Mouse (Mus musculus): ENCODE data around the gene Gstp1. TPM values are rescaled to one million over a fixed set of nuclear protein-coding genes. Genes with fewer than 3 reads are reported as not detected.
"Not testable (repeated sequence)": the region's sequence is repeated elsewhere in the genome, so short reads cannot be mapped to it uniquely, and the experiment has no call there.

The Gstp1 gene
- total and polyA plus RNA-seq, 3 experiments: 356 to 490 (median 371) TPM

DNA sequence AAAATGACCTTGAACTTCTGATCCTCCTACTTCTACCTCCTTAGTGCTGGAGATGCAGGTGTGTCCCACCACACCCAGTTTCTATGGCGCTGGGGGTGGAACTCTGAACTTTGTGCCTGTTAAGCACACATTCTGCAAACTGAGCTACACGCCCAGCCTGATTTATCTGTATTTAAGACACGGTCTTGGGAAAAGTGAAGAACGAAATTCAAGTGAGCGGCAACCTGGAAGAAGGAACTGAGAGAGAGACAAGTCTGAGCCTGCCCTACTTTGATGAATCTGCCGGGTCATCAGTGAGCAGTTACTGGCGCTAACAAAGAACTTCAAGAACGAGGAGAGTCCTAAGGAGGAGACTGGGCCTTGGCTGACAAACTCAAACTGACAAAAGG is 9.1 kb upstream of the Gstp1 start:
- Histone ChIP-seq H3K9ac (ENCODE audit: low read depth, low read length) (no peak overlapping the region), H3K27ac (no peak overlapping the region), H3K36me3 (ENCODE audit: control insufficient read depth, insufficient read depth, low read length) (no peaks in the 10 kb centered on the region), H3K4me3 (no peak overlapping the region), H3K4me1 (ENCODE audit: control insufficient read depth, insufficient read depth, low read length) (peaks cover 6% of the 10 kb centered on the region), H3K79me2 (replicated peaks; ENCODE audit: control insufficient read depth, insufficient read depth, low read length) (no peaks in the 10 kb centered on the region), H3K27me3 (ENCODE audit: control insufficient read depth, insufficient read depth, low read length) (no peaks in the 10 kb centered on the region)
- DNase-seq: no peak
- TF ChIP-seq EP300 (IDR thresholded peaks at IDR 0.05; ENCODE audit: insufficient read depth, low read depth, low read length) (no peak), POLR2A (IDR thresholded peaks at IDR 0.05; ENCODE audit: insufficient read depth, low read depth, low read length) (no peak), CTCF (IDR thresholded peaks at IDR 0.05) (no peak)
- intact Hi-C loops (cut with DNase I): no loop called here
- WGBS: 90% methylated on average over 8 of the region's 8 CpGs

GRCm38 (mm10) chr19:4045966-4046865 is 8.4 kb upstream of the Gstp1 start, which contains the start of gene Gstp2:
Gene Gstp2, minus strand, starts transcription at chr19:4046023.
- 0 out of 2 replicates have a peak within 1 kb of the TSS, but pooled peaks have one; percentile 1 for H3K4me3 ChIP-seq
- WGBS: 22% methylated on average over 16 of the region's 16 CpGs
- no peaks in the 10 kb centered on the region for H3K79me2 ChIP-seq (replicated peaks; ENCODE audit: control insufficient read depth, insufficient read depth, low read length)
- DNase-seq: peak; percentile 78 to 86
- no peaks in the 10 kb centered on the region for H3K36me3 ChIP-seq (ENCODE audit: control insufficient read depth, insufficient read depth, low read length)
- peaks cover 6% of the 10 kb centered on the region for H3K4me1 ChIP-seq (ENCODE audit: control insufficient read depth, insufficient read depth, low read length)
- TF ChIP-seq POLR2A (IDR thresholded peaks at IDR 0.05; ENCODE audit: insufficient read depth, low read depth, low read length) (0 out of 2 replicates have a peak, but pooled peaks have one; percentile 34), CTCF (IDR thresholded peaks at IDR 0.05) (peak; percentile 77), EP300 (IDR thresholded peaks at IDR 0.05; ENCODE audit: insufficient read depth, low read depth, low read length) (peak; percentile 73; the same call in 1 of the 2 replicates)
- peak within 1 kb of the TSS; percentile 69 for H3K27ac ChIP-seq
- intact Hi-C loops (cut with DNase I): no loop called here
- H3K27me3 ChIP-seq (ENCODE audit: control insufficient read depth, insufficient read depth, low read length): no peaks in the 10 kb centered on the region
- no peak within 1 kb of the TSS for H3K9ac ChIP-seq (ENCODE audit: low read depth, low read length)

- H3K27ac ChIP-seq; DNase-seq; H3K4me3 ChIP-seq; H3K79me2 ChIP-seq (replicated peaks; ENCODE audit: control insufficient read depth, insufficient read depth, low read length); H3K4me1 ChIP-seq (ENCODE audit: control insufficient read depth, insufficient read depth, low read length); H3K9ac ChIP-seq (ENCODE audit: low read depth, low read length); H3K27me3 ChIP-seq (ENCODE audit: control insufficient read depth, insufficient read depth, low read length); intact Hi-C loops (cut with DNase I); H3K36me3 ChIP-seq (ENCODE audit: control insufficient read depth, insufficient read depth, low read length): not testable (repeated sequence)
- 79% methylated on average over 5 of the region's 5 CpGs for WGBS
These were observed 6.3 kb upstream of the Gstp1 start for GRCm38 (mm10) chr19:4044109-4044508.

GRCm38 (mm10) chr19:4042124-4042523 is 4.3 kb upstream of the Gstp1 start:
- intact Hi-C loops (cut with DNase I): no loop called here
- Histone ChIP-seq H3K27me3 (ENCODE audit: control insufficient read depth, insufficient read depth, low read length) (no peaks in the 10 kb centered on the region), H3K4me3 (no peak overlapping the region; the same call in 1 of the 2 replicates), H3K27ac (peak overlapping the region; percentile 49), H3K4me1 (ENCODE audit: control insufficient read depth, insufficient read depth, low read length) (peaks cover 8% of the 10 kb centered on the region), H3K79me2 (replicated peaks; ENCODE audit: control insufficient read depth, insufficient read depth, low read length) (no peaks in the 10 kb centered on the region), H3K36me3 (ENCODE audit: control insufficient read depth, insufficient read depth, low read length) (no peaks in the 10 kb centered on the region), H3K9ac (ENCODE audit: low read depth, low read length) (no peak overlapping the region)
- WGBS: 52% methylated on average over 14 of the region's 14 CpGs
- DNase-seq: peak; percentile 58 to 70
- no peak for TF ChIP-seq CTCF (IDR thresholded peaks at IDR 0.05)
- TF ChIP-seq EP300 (IDR thresholded peaks at IDR 0.05; ENCODE audit: insufficient read depth, low read depth, low read length): no peak
- TF ChIP-seq POLR2A (IDR thresholded peaks at IDR 0.05; ENCODE audit: insufficient read depth, low read depth, low read length): 0 out of 2 replicates have a peak, but pooled peaks have one; percentile 29

- H3K9ac ChIP-seq (ENCODE audit: low read depth, low read length); H3K4me1 ChIP-seq (ENCODE audit: control insufficient read depth, insufficient read depth, low read length); H3K79me2 ChIP-seq (replicated peaks; ENCODE audit: control insufficient read depth, insufficient read depth, low read length); H3K27me3 ChIP-seq (ENCODE audit: control insufficient read depth, insufficient read depth, low read length); H3K27ac ChIP-seq; H3K4me3 ChIP-seq; intact Hi-C loops (cut with DNase I); DNase-seq; H3K36me3 ChIP-seq (ENCODE audit: control insufficient read depth, insufficient read depth, low read length): not testable (repeated sequence)
- WGBS: 91% methylated on average over 3 of the region's 4 CpGs
These were observed 3.7 kb upstream of the Gstp1 start for GRCm38 (mm10) chr19:4041500-4041899.

GRCm38 (mm10) chr19:4040941-4041340 is 3.2 kb upstream of the Gstp1 start:
- DNase-seq; H3K79me2 ChIP-seq (replicated peaks; ENCODE audit: control insufficient read depth, insufficient read depth, low read length); H3K9ac ChIP-seq (ENCODE audit: low read depth, low read length); H3K4me3 ChIP-seq; H3K27ac ChIP-seq; H3K4me1 ChIP-seq (ENCODE audit: control insufficient read depth, insufficient read depth, low read length); H3K27me3 ChIP-seq (ENCODE audit: control insufficient read depth, insufficient read depth, low read length); intact Hi-C loops (cut with DNase I); H3K36me3 ChIP-seq (ENCODE audit: control insufficient read depth, insufficient read depth, low read length): not testable (repeated sequence)
- 86% methylated on average over 5 of the region's 5 CpGs for WGBS

DNA sequence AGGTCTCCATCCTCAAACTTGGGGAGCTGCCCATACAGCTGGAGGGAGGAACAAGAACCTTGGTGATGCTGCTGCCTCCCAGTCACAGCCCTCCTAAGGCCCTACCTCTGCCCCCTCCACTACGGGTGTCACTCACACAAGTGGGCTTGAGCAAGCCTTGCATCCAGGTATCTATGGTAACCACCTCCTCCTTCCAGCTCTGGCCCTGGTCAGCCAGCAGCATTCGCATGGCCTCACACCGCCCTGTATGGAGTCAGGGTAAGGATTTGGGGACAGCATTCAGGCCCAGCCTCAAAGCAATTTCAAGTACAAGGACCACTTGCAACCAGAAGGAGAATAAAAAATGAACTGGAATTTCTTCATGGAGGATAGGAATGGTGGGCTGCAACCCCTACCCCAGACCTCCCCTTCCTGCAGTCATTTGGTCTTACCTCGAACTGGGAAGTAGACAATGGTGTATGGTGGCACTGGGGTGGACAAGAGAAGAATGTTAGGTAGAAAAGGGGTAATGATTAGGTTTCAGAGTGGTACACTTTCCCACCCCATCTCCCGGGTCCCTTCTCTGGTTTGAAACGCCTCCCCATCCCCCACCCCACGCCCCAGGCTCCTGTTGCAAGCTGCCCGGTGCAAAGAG is 514 bp downstream of the Gstp1 start:
- Histone ChIP-seq H3K4me3 (peak overlapping the region; percentile 59), H3K9ac (ENCODE audit: low read depth, low read length) (peak overlapping the region; percentile 92), H3K27ac (peak overlapping the region; percentile 80)
- H3K27me3 ChIP-seq (ENCODE audit: control insufficient read depth, insufficient read depth, low read length); H3K79me2 ChIP-seq (replicated peaks; ENCODE audit: control insufficient read depth, insufficient read depth, low read length); H3K36me3 ChIP-seq (ENCODE audit: control insufficient read depth, insufficient read depth, low read length); H3K4me1 ChIP-seq (ENCODE audit: control insufficient read depth, insufficient read depth, low read length); intact Hi-C loops (cut with DNase I); DNase-seq: not testable (repeated sequence)
- 28% methylated on average over 8 of the region's 8 CpGs for WGBS
